Mouse (Mus musculus) left cerebral cortex, postnatal 25 days (tissue): ENCODE data around the gene Plekhf1. TPM values are rescaled to one million over a fixed set of nuclear protein-coding genes. Genes with fewer than 3 reads are reported as not detected.

Experiments
- DNase-seq, 2 experiments: peaks; one replicate each; pipeline ENCODE4 v3.0.0; 2022; ENCODE audit warnings: low spot score in 2 of 2, mixed read lengths in 1 of 2
- intact Hi-C: fragments of 180-260 bp; cut with DNase I; formaldehyde crosslinking; loops from one replicate; pipeline ENCODE4 v1.15.1; 2025
- total RNA-seq, 2 experiments: library from RNA; stranded (reverse); gene quantifications; 2 replicates each; pipeline ENCODE4 v1.2.3; 2021

Gene Plekhf1
- 1 to 10 TPM; 1.4 TPM for total RNA-seq

- intact Hi-C loops: no loop called here
- DNase-seq: peak; percentile 74 to 83
Observed at GRCm38 (mm10) chr7:38227900-38228298, at the start of gene Plekhf1. Gene Plekhf1 (minus strand): TSS chr7:38228016.

GRCm38 (mm10) chr7:38272551-38272950 is 44.7 kb upstream of the Plekhf1 start:
- no peak for DNase-seq
- intact Hi-C loops: no loop called here

GRCm38 (mm10) chr7:38271859-38272258 is 44.0 kb upstream of the Plekhf1 start:
- intact Hi-C loops: loop anchor here (2.0 kb wide), 1 partner anchor 89 kb away; the partner anchor contains the start of gene 1600014C10Rik
- DNase-seq: no peak

GRCm38 (mm10) chr7:38271511-38271811 is 43.6 kb upstream of the Plekhf1 start:
- no peak for DNase-seq
- intact Hi-C loops: loop anchor here (2.0 kb wide), 1 partner anchor 89 kb away; the partner anchor contains the start of gene 1600014C10Rik

- intact Hi-C loops: loop anchor here (2.0 kb wide), 1 partner anchor 88 kb away; the partner anchor contains the start of gene 1600014C10Rik
- DNase-seq: peak; percentile 93 to 95
Observed at GRCm38 (mm10) chr7:38270703-38271510, 43.1 kb upstream of the Plekhf1 start, which contains the start of gene Pop4. Gene Pop4 (minus strand): TSS chr7:38271423.

- DNase-seq: peak in 1 of 2 experiments; percentile 24
- intact Hi-C loops: loop anchor here (1.0 kb wide), 1 partner anchor 66 kb away; no protein-coding TSS in a partner anchor
Observed at GRCm38 (mm10) chr7:38267006-38267680, 39.3 kb upstream of the Plekhf1 start.

- intact Hi-C loops: no loop called here
- DNase-seq: peak in 1 of 2 experiments; percentile 28
Observed at GRCm38 (mm10) chr7:38262406-38262805, 34.6 kb upstream of the Plekhf1 start.

- DNase-seq: no peak
- intact Hi-C loops: no loop called here
Observed at GRCm38 (mm10) chr7:38259631-38260030, 31.8 kb upstream of the Plekhf1 start.

- intact Hi-C loops: no loop called here
- DNase-seq: no peak
Observed at GRCm38 (mm10) chr7:38253441-38253840, 25.6 kb upstream of the Plekhf1 start.

- no peak for DNase-seq
- intact Hi-C loops: no loop called here
Observed at GRCm38 (mm10) chr7:38251494-38252216, 23.8 kb upstream of the Plekhf1 start.

- DNase-seq: no peak
- intact Hi-C loops: no loop called here
Observed at GRCm38 (mm10) chr7:38242417-38242816, 14.6 kb upstream of the Plekhf1 start.

- intact Hi-C loops: no loop called here
- DNase-seq: no peak
Observed at GRCm38 (mm10) chr7:38237140-38237539, 9.3 kb upstream of the Plekhf1 start.

- no peak for DNase-seq
- intact Hi-C loops: no loop called here
Observed at GRCm38 (mm10) chr7:38236400-38237105, 8.7 kb upstream of the Plekhf1 start.

- peak in 1 of 2 experiments; percentile 30 for DNase-seq
- intact Hi-C loops: no loop called here
Observed at GRCm38 (mm10) chr7:38230285-38230684, 2.5 kb upstream of the Plekhf1 start.

- intact Hi-C loops: no loop called here
- DNase-seq: no peak
Observed at GRCm38 (mm10) chr7:38228329-38228728, 513 bp upstream of the Plekhf1 start.

- intact Hi-C loops: no loop called here
- peak; percentile 9 to 40 for DNase-seq
Observed at GRCm38 (mm10) chr7:38227181-38227899, 476 bp downstream of the Plekhf1 start.

- no peak for DNase-seq
- intact Hi-C loops: no loop called here
Observed at GRCm38 (mm10) chr7:38226226-38226625, 1.6 kb downstream of the Plekhf1 start.

GRCm38 (mm10) chr7:38224577-38225369 is 3.0 kb downstream of the Plekhf1 start:
- intact Hi-C loops: no loop called here

More at GRCm38 (mm10) chr7:38224577-38225369, 3.0 kb downstream of the Plekhf1 start:
- no peak for DNase-seq
